Mouse (Mus musculus): ENCODE measurements at regions not wholly inside any gene's neighbourhood (a gene's known extent, or its start where the extent isn't known, plus 50 kb on each side); places are given as distances from the start of the nearest gene placed in this dataset.

- no peak for DNase-seq (ENCODE audit: low spot score)
Measured at GRCm38 (mm10) chr17:41990804-41991203, 324.9 kb upstream of the Ptchd4 start.

- DNase-seq (ENCODE audit: low spot score) = no peak
Measured at GRCm38 (mm10) chr17:42008415-42008814, 307.3 kb upstream of the Ptchd4 start.

- DNase-seq (ENCODE audit: low spot score) = no peak
Measured at GRCm38 (mm10) chr17:42024295-42024694, 291.5 kb upstream of the Ptchd4 start.

- no peak for DNase-seq (ENCODE audit: low spot score)
Measured at GRCm38 (mm10) chr17:42027253-42027652, 288.5 kb upstream of the Ptchd4 start.

GRCm38 (mm10) chr17:42029452-42029851 lies 286.3 kb upstream of the Ptchd4 start:
- no peak for DNase-seq (ENCODE audit: low spot score)

- DNase-seq (ENCODE audit: low spot score) = no peak
Measured at GRCm38 (mm10) chr17:42037089-42037488, 278.7 kb upstream of the Ptchd4 start.

- no peak for DNase-seq (ENCODE audit: low spot score)
Measured at GRCm38 (mm10) chr17:42049779-42050515, 265.8 kb upstream of the Ptchd4 start.

- no peak for DNase-seq (ENCODE audit: low spot score)
Measured at GRCm38 (mm10) chr17:42090764-42091452, 224.8 kb upstream of the Ptchd4 start.

GRCm38 (mm10) chr17:42113684-42114083 lies 202.1 kb upstream of the Ptchd4 start:
- DNase-seq (ENCODE audit: low spot score) = no peak

GRCm38 (mm10) chr17:42120759-42121158 lies 195.0 kb upstream of the Ptchd4 start:
- DNase-seq (ENCODE audit: low spot score) = peak; percentile 29

- DNase-seq (ENCODE audit: low spot score) = peak; percentile 20
Measured at GRCm38 (mm10) chr17:42126488-42127237, 189.1 kb upstream of the Ptchd4 start.

GRCm38 (mm10) chr17:42169391-42170018 lies 146.2 kb upstream of the Ptchd4 start:
- DNase-seq (ENCODE audit: low spot score) = no peak

- no peak for DNase-seq (ENCODE audit: low spot score)
Measured at GRCm38 (mm10) chr17:42188531-42188930, 127.2 kb upstream of the Ptchd4 start.

GRCm38 (mm10) chr17:42190206-42190902 lies 125.4 kb upstream of the Ptchd4 start:
- no peak for DNase-seq (ENCODE audit: low spot score)
